Mouse (Mus musculus) stomach, embryonic 15.5 days (tissue): ENCODE data around the gene Slc44a1. TPM values are rescaled to one million over a fixed set of nuclear protein-coding genes. Genes with fewer than 3 reads are reported as not detected.

Experiments
- ATAC-seq: fragments of 200-750 bp; cut with Nextera tagmentation; 2 replicates; pipeline ENCODE4 v1.8.0; 2017; ENCODE audit warnings: low read depth, moderate number of reproducible peaks, moderate TSS enrichment; ENCODE audit not compliant: insufficient read depth, low FRiP score
- H3K27ac ChIP-seq: fragments of 300-500 bp; sonication (generic); 2 replicates; pipeline ENCODE4 v1.5.1; 2015; ENCODE audit warnings: mild to moderate bottlenecking, inconsistent platforms
- H3K27me3 ChIP-seq: fragments of 300-500 bp; sonication (generic); replicated peaks from 2 replicates; pipeline ENCODE4 v1.6.1; 2015; ENCODE audit warnings: inconsistent platforms
- H3K36me3 ChIP-seq: fragments of 300-500 bp; sonication (generic); 2 replicates; pipeline ENCODE4 v1.6.1; 2015; ENCODE audit warnings: inconsistent platforms
- H3K4me1 ChIP-seq: fragments of 300-500 bp; sonication (generic); 2 replicates; pipeline ENCODE4 v1.6.1; 2015; ENCODE audit warnings: inconsistent platforms
- H3K4me2 ChIP-seq: fragments of 300-500 bp; sonication (generic); 2 replicates; pipeline ENCODE4 v1.6.1; 2015; ENCODE audit warnings: mild to moderate bottlenecking, inconsistent platforms
- H3K4me3 ChIP-seq: fragments of 300-500 bp; sonication (generic); replicated peaks from 2 replicates; pipeline ENCODE4 v1.5.1; 2015; ENCODE audit warnings: inconsistent platforms
- H3K9ac ChIP-seq: fragments of 300-500 bp; sonication (generic); 2 replicates; pipeline ENCODE4 v1.6.1; 2015; ENCODE audit warnings: inconsistent platforms
- H3K9me3 ChIP-seq: fragments of 300-500 bp; sonication (generic); 2 replicates; pipeline ENCODE4 v1.6.1; 2016; ENCODE audit warnings: inconsistent platforms
- WGBS: fragments of 180-500 bp; shearing (Covaris S2); methylation state at CpG from one replicate; pipeline ENCODE4 v1.1.7; 2015; 5-methylcytosine and 5-hydroxymethylcytosine counted together
- polyA plus RNA-seq: library from polyadenylated mRNA; unstranded; fragments of >200 nt; fragmentation: Nextera tagmentation; extraction: Ambion mirVana; gene quantifications from 2 replicates; pipeline ENCODE4 v1.2.1, GENCODE M21; 2015

Gene Slc44a1
- polyA plus RNA-seq, 1 experiment from 2014 or later: 49.6 TPM

- 66% methylated on average over 12 of the region's 12 CpGs for WGBS
- ATAC-seq: no peak
- no peak overlapping the region for H3K4me2 ChIP-seq
- peak overlapping the region; percentile 49; the same call in 1 of the 2 replicates for H3K27ac ChIP-seq
- no peak overlapping the region for H3K4me3 ChIP-seq
- H3K4me1 ChIP-seq: no peaks in the 10 kb centered on the region
- H3K9ac ChIP-seq: no peak overlapping the region
- H3K9me3 ChIP-seq: no peaks in the 10 kb centered on the region
- H3K36me3 ChIP-seq: no peaks in the 10 kb centered on the region
- no peaks in the 10 kb centered on the region for H3K27me3 ChIP-seq
Measured at GRCm38 (mm10) chr4:53487216-53488188, 47.3 kb downstream of the Slc44a1 start.

DNA sequence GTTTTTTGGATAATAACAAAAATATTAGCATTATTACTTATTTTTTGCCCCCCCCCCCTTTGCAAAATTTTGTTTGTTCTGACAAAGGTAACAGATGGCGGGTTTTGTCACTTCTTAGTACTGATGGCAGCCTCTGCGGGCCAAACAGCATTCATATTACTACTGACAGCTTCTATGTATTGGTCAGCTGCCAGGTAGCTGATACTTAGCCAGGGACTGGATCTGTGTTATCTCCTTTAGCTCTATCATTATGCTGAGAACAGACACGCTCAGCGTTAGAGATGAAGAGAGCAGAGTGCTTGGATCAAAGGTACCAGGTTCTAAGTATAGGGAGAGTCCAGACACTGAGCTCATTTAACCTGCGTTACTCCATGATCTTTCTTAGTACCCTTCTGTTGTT, 48.6 kb downstream of the Slc44a1 start:
- H3K4me1 ChIP-seq: no peaks in the 10 kb centered on the region
- no peak overlapping the region for H3K9ac ChIP-seq
- no peak for ATAC-seq
- 64% methylated on average over 5 of the region's 5 CpGs for WGBS
- H3K27ac ChIP-seq: no peak overlapping the region
- H3K4me3 ChIP-seq: no peak overlapping the region
- H3K36me3 ChIP-seq: no peaks in the 10 kb centered on the region
- H3K27me3 ChIP-seq: no peaks in the 10 kb centered on the region
- H3K4me2 ChIP-seq: no peak overlapping the region
- no peaks in the 10 kb centered on the region for H3K9me3 ChIP-seq

GRCm38 (mm10) chr4:53490371-53490770, 50.2 kb downstream of the Slc44a1 start:
- Histone ChIP-seq H3K27ac (no peak overlapping the region), H3K4me3 (no peak overlapping the region), H3K27me3 (no peaks in the 10 kb centered on the region), H3K4me2 (no peak overlapping the region), H3K36me3 (no peaks in the 10 kb centered on the region), H3K4me1 (no peaks in the 10 kb centered on the region), H3K9ac (no peak overlapping the region), H3K9me3 (no peaks in the 10 kb centered on the region)
- ATAC-seq: no peak
- WGBS: 85% methylated on average over 7 of the region's 7 CpGs

DNA sequence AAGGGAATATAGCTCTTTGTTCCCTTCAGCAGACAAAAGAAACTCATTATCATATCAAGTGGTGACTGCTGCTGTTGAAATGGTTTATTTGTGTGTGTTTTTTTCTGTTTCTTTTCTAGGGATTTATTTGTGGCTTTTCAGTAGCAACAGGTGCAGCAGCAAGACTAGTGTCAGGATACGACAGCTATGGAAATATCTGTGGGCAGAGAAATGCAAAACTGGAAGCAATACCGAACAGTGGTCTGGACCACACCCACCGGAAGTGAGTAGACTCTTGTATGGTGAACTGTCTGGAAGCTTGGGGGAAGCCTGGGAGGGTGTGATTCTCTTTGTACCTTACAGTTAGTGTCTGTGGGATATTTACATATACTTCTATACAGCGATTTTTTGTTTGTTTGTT, 51.1 kb downstream of the Slc44a1 start:
- Histone ChIP-seq H3K9ac (no peak overlapping the region), H3K36me3 (no peaks in the 10 kb centered on the region), H3K4me2 (no peak overlapping the region), H3K4me3 (no peak overlapping the region), H3K9me3 (no peaks in the 10 kb centered on the region), H3K27me3 (no peaks in the 10 kb centered on the region), H3K4me1 (no peaks in the 10 kb centered on the region), H3K27ac (no peak overlapping the region)
- ATAC-seq: no peak
- 66% methylated on average over 4 of the region's 4 CpGs for WGBS

GRCm38 (mm10) chr4:53495646-53496045, 55.4 kb downstream of the Slc44a1 start:
- Histone ChIP-seq H3K9me3 (no peaks in the 10 kb centered on the region), H3K4me1 (no peaks in the 10 kb centered on the region), H3K27me3 (no peaks in the 10 kb centered on the region), H3K4me2 (no peak overlapping the region), H3K27ac (no peak overlapping the region), H3K4me3 (no peak overlapping the region), H3K9ac (no peak overlapping the region), H3K36me3 (no peaks in the 10 kb centered on the region)
- WGBS: 70% methylated on average over 2 of the region's 2 CpGs
- ATAC-seq: no peak

DNA sequence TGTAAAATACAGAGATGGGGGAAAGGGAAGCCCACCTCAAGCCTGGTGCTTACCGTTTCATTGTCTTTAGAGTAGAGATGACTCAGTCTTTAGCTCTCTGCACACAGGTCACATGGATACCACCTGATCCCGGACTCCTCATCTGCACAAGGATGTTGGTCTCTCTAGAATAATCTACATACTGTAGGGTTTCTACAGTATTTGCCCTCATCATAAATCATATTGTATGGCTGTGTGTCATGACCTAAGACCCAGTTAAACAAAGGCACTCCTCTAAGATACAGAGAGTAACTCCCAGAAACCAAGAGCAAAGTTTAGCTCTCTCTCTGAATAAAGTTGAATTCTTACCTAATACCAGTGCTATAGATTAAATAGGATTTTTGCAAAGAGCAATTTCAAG, 62.6 kb downstream of the Slc44a1 start:
- no peak overlapping the region for H3K4me2 ChIP-seq
- H3K36me3 ChIP-seq: no peaks in the 10 kb centered on the region
- H3K4me1 ChIP-seq: no peaks in the 10 kb centered on the region
- no peaks in the 10 kb centered on the region for H3K9me3 ChIP-seq
- peak; percentile 58; the same call in 1 of the 2 replicates for ATAC-seq
- no peak overlapping the region for H3K9ac ChIP-seq
- no peaks in the 10 kb centered on the region for H3K27me3 ChIP-seq
- no peak overlapping the region for H3K4me3 ChIP-seq
- WGBS: 75% methylated on average over 2 of the region's 2 CpGs
- no peak overlapping the region for H3K27ac ChIP-seq

DNA sequence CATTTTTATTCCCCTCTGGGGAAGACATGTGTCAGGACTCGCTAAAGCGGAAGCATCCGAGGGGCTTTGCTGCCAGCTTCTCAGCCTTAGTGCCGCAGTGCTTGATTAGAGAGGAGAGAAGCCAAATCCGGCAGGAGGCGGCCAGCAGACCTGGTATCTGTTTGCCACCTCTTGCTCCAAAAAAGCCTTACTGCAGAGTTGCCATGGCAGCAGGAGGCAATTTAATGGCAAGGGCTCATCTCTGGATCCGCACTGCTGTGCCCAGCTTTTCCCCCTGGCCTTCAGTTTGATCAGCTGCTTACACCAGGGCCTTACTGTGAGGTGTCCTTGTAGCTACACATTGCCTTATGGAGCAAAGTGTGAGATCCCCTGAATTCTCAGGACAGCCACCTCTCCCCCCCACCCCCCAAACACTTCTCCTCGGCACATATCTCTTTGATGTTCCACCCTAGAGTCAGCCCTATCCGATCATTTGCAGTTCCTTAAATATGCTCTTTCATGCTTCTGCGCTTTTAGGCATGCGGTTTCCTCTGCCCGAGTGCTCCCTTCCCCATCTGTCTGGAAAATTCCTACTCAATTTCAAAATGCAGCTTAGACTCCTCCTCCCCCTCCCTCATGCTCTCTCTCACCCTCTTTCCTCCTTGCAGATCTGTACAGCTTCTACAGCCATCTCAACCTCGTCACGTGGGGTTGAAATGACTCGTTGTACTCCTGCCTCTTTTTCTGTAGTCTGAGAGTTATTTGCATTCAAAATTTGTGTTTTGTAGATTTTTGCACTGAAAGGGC, 72.1 kb downstream of the Slc44a1 start:
- no peak overlapping the region for H3K4me2 ChIP-seq
- H3K27me3 ChIP-seq: no peaks in the 10 kb centered on the region
- no peak overlapping the region for H3K4me3 ChIP-seq
- no peaks in the 10 kb centered on the region for H3K9me3 ChIP-seq
- H3K36me3 ChIP-seq: 0 out of 2 replicates have a peak, but pooled peaks cover 2% of the 10 kb centered on the region
- 0 out of 2 replicates have a peak, but pooled peaks cover 16% of the 10 kb centered on the region for H3K4me1 ChIP-seq
- H3K9ac ChIP-seq: no peak overlapping the region
- no peak overlapping the region; the same call in 1 of the 2 replicates for H3K27ac ChIP-seq
- 54% methylated on average over 15 of the region's 15 CpGs for WGBS
- ATAC-seq: no peak

GRCm38 (mm10) chr4:53513276-53514081, 73.3 kb downstream of the Slc44a1 start:
- Histone ChIP-seq H3K4me3 (no peak overlapping the region), H3K9ac (no peak overlapping the region), H3K27me3 (no peaks in the 10 kb centered on the region), H3K27ac (no peak overlapping the region), H3K36me3 (peaks cover 7% of the 10 kb centered on the region; the same call in 1 of the 2 replicates), H3K4me2 (no peak overlapping the region), H3K9me3 (no peaks in the 10 kb centered on the region), H3K4me1 (0 out of 2 replicates have a peak, but pooled peaks cover 16% of the 10 kb centered on the region)
- WGBS: 54% methylated on average over 11 of the region's 11 CpGs
- no peak for ATAC-seq

DNA sequence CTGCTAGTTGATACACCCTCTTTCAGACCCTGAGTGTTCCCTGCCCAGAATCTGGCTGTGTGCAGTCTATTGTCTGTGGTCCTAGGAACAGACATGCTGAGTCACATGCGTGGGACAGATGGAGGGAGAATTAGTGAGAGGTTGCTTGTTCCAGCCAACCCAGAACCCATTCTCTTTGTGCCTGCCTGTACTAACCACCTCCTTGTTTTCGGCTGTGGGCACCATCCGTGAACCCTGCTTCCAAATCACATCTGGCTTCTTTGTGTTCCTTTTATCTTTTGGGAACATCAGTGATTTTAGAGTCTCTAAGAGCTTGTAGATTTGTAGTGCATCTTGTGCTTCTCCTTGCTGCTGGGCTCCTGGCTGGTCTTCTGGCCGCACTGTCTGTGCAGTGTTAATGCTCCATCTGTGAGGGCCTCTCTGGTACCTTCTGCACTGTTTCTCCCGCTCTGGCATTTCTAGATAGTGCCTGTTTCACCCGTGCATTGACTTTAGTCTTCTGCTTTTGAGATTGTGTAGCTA, 75.9 kb downstream of the Slc44a1 start:
- Histone ChIP-seq H3K4me3 (no peak overlapping the region), H3K4me2 (no peak overlapping the region), H3K9ac (no peak overlapping the region), H3K36me3 (peaks cover 5% of the 10 kb centered on the region; the same call in 1 of the 2 replicates), H3K27me3 (no peaks in the 10 kb centered on the region), H3K27ac (peak overlapping the region; percentile 16; the same call in 1 of the 2 replicates), H3K4me1 (0 out of 2 replicates have a peak, but pooled peaks cover 16% of the 10 kb centered on the region), H3K9me3 (no peaks in the 10 kb centered on the region)
- peak; percentile 44; the same call in 1 of the 2 replicates for ATAC-seq
- WGBS: 73% methylated on average over 6 of the region's 6 CpGs

DNA sequence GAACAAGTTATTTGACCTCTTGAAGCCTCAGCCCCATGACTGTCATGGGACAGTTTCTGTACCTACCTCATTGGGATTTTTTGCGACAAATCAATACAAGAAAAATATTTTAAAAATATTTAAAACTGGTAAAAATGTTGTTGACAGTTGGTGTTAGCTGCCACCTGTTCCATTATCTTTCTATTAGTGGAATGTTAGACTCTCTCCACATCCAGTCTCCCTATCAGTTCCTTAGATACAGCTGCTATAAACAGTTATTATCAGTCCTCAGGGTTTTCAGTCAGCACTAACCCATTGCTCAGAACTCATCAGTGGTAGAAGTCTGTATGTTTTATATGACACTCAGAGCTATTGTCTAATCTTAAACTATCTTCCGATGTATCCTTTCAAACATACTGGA, 79.2 kb downstream of the Slc44a1 start:
- Histone ChIP-seq H3K27ac (no peak overlapping the region), H3K27me3 (no peaks in the 10 kb centered on the region), H3K9ac (no peak overlapping the region), H3K4me3 (no peak overlapping the region), H3K4me2 (no peak overlapping the region), H3K9me3 (no peaks in the 10 kb centered on the region), H3K36me3 (peaks cover 5% of the 10 kb centered on the region; the same call in 1 of the 2 replicates), H3K4me1 (no peaks in the 10 kb centered on the region)
- WGBS: 92% methylated on average over 2 of the region's 2 CpGs
- no peak for ATAC-seq

DNA sequence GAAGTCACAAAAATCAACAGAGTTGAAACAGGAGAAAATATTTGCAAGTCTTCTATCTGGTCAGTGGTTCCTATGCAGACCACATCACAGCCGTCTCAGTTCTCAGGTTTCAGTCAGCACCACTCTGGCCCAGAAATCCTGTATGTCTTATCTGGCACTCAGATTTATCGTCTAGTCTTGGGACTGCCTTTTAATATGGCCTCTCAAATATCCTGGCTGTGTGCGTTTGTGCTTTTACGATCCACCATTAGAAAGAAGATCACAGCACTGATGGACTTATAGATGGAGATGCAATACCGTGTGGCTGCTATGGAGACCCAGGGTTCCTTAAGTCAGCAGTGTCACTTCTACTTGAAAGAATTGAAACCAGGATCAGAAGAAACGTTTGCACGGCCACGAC, 80.8 kb downstream of the Slc44a1 start:
- Histone ChIP-seq H3K36me3 (peaks cover 5% of the 10 kb centered on the region; the same call in 1 of the 2 replicates), H3K27me3 (no peaks in the 10 kb centered on the region), H3K4me1 (no peaks in the 10 kb centered on the region), H3K4me2 (no peak overlapping the region), H3K9me3 (no peaks in the 10 kb centered on the region), H3K9ac (no peak overlapping the region), H3K27ac (no peak overlapping the region), H3K4me3 (no peak overlapping the region)
- 74% methylated on average over 8 of the region's 8 CpGs for WGBS
- ATAC-seq: no peak
